Mouse (Mus musculus) heart, embryonic 13.5 days (tissue): Measurements from ENCODE around the gene Reck. TPM values are rescaled to one million over a fixed set of nuclear protein-coding genes. Genes with fewer than 3 reads are reported as not detected.

ENCODE experiments used
- ATAC-seq: fragments of 200-750 bp; cut with Nextera tagmentation; 2 replicates; pipeline ENCODE4 v1.8.0; 2017; ENCODE audit warnings: moderate TSS enrichment; ENCODE audit not compliant: insufficient number of reproducible peaks, low FRiP score, low TSS enrichment; ENCODE audit errors: extremely low read depth
- H3K27ac ChIP-seq: fragments of 300-500 bp; sonication (generic); replicated peaks from 2 replicates; pipeline ENCODE4 v1.5.1; 2015; ENCODE audit warnings: moderate library complexity, mild to moderate bottlenecking, inconsistent platforms
- H3K27me3 ChIP-seq: fragments of 300-500 bp; sonication (generic); replicated peaks from 2 replicates; pipeline ENCODE4 v1.6.1; 2015; ENCODE audit warnings: mild to moderate bottlenecking, inconsistent platforms
- H3K36me3 ChIP-seq: fragments of 300-500 bp; sonication (generic); 2 replicates; pipeline ENCODE4 v1.6.1; 2015; ENCODE audit warnings: mild to moderate bottlenecking, inconsistent platforms
- H3K4me1 ChIP-seq: fragments of 300-500 bp; sonication (generic); 2 replicates; pipeline ENCODE4 v1.6.1; 2015; ENCODE audit warnings: inconsistent platforms
- H3K4me2 ChIP-seq: fragments of 300-500 bp; sonication (generic); 2 replicates; pipeline ENCODE4 v1.6.1; 2015; ENCODE audit warnings: inconsistent platforms, mild to moderate bottlenecking, moderate library complexity
- H3K4me3 ChIP-seq: fragments of 300-500 bp; sonication (generic); 2 replicates; pipeline ENCODE4 v1.5.1; 2015; ENCODE audit warnings: moderate library complexity, mild to moderate bottlenecking, inconsistent platforms
- H3K9ac ChIP-seq: fragments of 300-500 bp; sonication (generic); 2 replicates; pipeline ENCODE4 v1.6.1; 2015; ENCODE audit warnings: inconsistent platforms, mild to moderate bottlenecking, moderate library complexity
- H3K9me3 ChIP-seq: fragments of 300-500 bp; sonication (generic); 2 replicates; pipeline ENCODE4 v1.6.1; 2016; ENCODE audit warnings: inconsistent platforms
- WGBS: fragments of 180-500 bp; shearing (Covaris S2); methylation state at CpG from one replicate; pipeline ENCODE4 v1.1.7; 2015; ENCODE audit warnings: mixed read lengths; 5-methylcytosine and 5-hydroxymethylcytosine counted together
- polyA plus RNA-seq: library from polyadenylated mRNA; unstranded; fragments of >200 nt; fragmentation: Nextera tagmentation; extraction: Ambion mirVana; gene quantifications from 2 replicates; pipeline ENCODE4 v1.2.1, GENCODE M21; 2015

Gene Reck
- polyA plus RNA-seq, 1 experiment from 2014 or later, result 13.4 TPM

DNA sequence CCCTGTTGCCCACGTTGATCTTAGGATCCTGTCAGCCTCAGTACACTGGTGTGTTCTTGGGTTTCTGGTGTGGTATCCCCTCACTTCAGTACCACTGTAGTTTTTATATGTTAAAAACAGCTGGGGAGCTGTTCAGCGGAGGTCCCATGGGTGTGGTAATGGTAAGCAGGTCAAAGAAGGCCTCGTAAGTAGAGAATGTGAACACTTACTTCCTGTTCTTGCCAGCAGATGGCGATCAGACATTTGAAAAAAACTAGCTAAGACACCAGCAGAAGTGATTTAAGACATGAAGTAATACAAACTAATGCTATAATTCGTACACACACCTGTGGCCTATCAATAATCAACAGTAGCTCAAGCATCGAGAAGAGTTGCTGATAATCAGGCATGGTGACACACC, 31.1 kb downstream of the Reck start:
- WGBS, result 31% methylated on average over 6 of the region's 6 CpGs
- no peak overlapping the region for H3K9ac ChIP-seq

DNA sequence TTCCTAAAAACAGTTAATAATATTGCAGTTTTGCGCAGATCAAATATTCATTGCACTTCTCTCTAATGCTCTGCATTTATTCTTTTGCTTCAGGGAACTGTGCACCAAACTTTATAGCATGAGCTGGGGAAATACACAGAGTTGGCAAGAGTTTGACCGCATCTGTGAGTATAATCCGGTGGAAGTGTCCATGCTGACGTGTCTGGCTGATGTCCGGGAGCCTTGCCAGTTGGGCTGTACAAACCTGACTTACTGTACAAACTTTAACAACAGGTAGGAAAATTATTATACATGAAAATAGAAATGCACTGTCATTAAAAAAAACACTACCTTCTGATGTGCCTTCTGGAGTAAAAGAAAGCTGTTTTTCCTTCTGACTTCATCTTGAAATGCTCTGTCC, 42.9 kb downstream of the Reck start:
- Histone ChIP-seq H3K27ac (no peak overlapping the region), H3K36me3 (peaks cover 61% of the 10 kb centered on the region), H3K9me3 (no peaks in the 10 kb centered on the region), H3K9ac (no peak overlapping the region), H3K4me2 (no peak overlapping the region), H3K4me3 (no peak overlapping the region), H3K4me1 (no peaks in the 10 kb centered on the region), H3K27me3 (no peaks in the 10 kb centered on the region)
- 79% methylated on average over 5 of the region's 5 CpGs for WGBS
- no peak for ATAC-seq

More for the DNA sequence above, 31.1 kb downstream of the Reck start:
- Histone ChIP-seq H3K27ac (no peak overlapping the region), H3K36me3 (peaks cover 40% of the 10 kb centered on the region), H3K4me3 (no peak overlapping the region), H3K27me3 (no peaks in the 10 kb centered on the region), H3K4me2 (no peak overlapping the region), H3K4me1 (peaks cover 3% of the 10 kb centered on the region; the same call in 1 of the 2 replicates), H3K9me3 (no peaks in the 10 kb centered on the region)
- ATAC-seq, result no peak

DNA sequence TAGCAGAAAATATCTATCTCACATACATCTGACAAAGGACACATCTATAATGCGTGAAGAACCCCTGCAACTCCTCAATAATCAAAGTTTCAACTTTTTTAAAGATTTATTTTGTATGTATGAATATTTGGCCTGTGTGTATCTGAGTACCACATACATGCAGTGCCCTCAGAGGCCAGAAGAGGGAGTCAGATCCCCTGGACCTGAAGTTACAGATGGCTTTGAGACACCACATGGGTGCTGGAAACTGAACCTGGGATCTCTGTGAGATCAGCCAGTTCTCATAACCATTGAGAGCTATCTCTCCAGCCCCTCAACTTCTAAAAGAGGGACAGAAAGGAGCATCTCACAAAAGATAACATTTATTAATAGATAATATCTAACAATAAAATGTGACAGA, 45.3 kb downstream of the Reck start:
- Histone ChIP-seq H3K4me1 (no peaks in the 10 kb centered on the region), H3K4me3 (no peak overlapping the region), H3K36me3 (peaks cover 62% of the 10 kb centered on the region), H3K9me3 (no peaks in the 10 kb centered on the region), H3K27me3 (no peaks in the 10 kb centered on the region), H3K4me2 (no peak overlapping the region), H3K27ac (no peak overlapping the region), H3K9ac (no peak overlapping the region)
- WGBS, result 86% methylated on average over 1 of the region's 1 CpGs
- ATAC-seq, result no peak

DNA sequence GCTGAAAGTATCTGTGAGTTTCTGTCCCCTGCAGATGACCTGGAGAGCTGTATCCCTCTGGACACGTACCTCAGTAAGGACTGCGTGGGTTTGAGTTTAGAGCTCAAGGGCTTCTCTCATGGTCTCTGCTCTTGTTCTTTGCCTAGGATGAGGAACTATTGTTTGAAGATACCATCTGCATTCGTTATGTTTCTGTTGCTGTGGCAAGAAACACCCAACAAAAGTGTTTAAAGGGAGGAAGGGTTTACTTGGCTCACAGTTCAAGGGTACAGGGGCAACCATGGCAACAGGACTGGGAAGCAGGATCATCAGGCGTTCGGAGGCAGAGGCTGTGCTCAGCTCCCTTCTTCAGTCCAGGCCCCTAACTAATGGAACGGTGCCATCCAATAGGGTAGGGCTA, 49.8 kb downstream of the Reck start:
- WGBS, result 80% methylated on average over 6 of the region's 6 CpGs
- no peak for ATAC-seq
- Histone ChIP-seq H3K4me1 (no peaks in the 10 kb centered on the region), H3K4me2 (no peak overlapping the region), H3K9ac (no peak overlapping the region), H3K4me3 (no peak overlapping the region), H3K9me3 (no peaks in the 10 kb centered on the region), H3K27ac (no peak overlapping the region), H3K27me3 (no peaks in the 10 kb centered on the region), H3K36me3 (peaks cover 73% of the 10 kb centered on the region)

DNA sequence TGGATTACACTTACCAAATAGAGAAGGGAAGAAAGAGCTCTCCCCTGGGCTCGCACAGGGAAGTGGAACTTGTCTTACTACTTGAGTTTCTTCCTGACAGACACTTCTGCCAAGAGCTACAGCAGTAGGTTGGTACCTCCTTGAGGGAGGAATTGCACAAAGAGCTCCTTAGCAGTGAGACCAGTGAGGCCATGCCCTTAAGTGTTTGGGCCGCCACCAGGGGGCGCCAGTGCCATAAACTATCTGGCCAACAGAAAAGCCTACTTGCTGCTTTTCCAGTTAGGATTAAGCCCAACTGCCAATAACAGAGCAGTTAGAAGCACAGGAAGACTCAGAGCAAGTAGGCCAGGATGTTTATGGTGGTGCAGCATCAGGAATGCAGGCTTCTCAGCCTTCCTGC, 50.4 kb downstream of the Reck start:
- no peak overlapping the region for H3K27ac ChIP-seq
- no peaks in the 10 kb centered on the region for H3K27me3 ChIP-seq
- no peak overlapping the region for H3K4me3 ChIP-seq
- no peaks in the 10 kb centered on the region for H3K4me1 ChIP-seq
- no peak overlapping the region for H3K4me2 ChIP-seq
- peak; percentile 19; the same call in 1 of the 2 replicates for ATAC-seq
- 10% methylated on average over 3 of the region's 3 CpGs for WGBS
- peaks cover 73% of the 10 kb centered on the region for H3K36me3 ChIP-seq
- H3K9me3 ChIP-seq, result no peaks in the 10 kb centered on the region
- H3K9ac ChIP-seq, result no peak overlapping the region

DNA sequence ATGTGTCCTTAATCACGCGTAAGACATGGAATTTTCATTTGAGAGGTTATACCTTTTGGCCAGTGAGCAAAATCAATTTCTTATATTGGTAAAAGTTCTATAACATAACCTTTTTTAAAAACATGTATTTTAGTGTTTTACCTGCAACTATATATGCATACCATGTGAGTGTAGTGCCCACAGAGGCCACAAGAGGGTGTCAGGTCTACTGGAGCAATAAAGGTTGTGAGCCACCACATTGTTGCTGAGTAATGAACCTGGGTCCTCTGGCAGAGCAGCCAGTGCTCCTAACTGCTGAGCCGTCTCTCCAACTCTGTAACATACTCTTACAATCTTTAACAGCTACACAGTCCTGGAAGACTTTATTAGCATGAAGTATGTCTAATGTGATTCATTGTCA, 52.5 kb downstream of the Reck start:
- Histone ChIP-seq H3K9me3 (no peaks in the 10 kb centered on the region), H3K4me3 (no peak overlapping the region), H3K36me3 (peaks cover 89% of the 10 kb centered on the region), H3K27me3 (no peaks in the 10 kb centered on the region), H3K9ac (no peak overlapping the region), H3K4me1 (peaks cover 4% of the 10 kb centered on the region; the same call in 1 of the 2 replicates), H3K27ac (no peak overlapping the region), H3K4me2 (no peak overlapping the region)
- 86% methylated on average over 3 of the region's 3 CpGs for WGBS
- ATAC-seq, result no peak

DNA sequence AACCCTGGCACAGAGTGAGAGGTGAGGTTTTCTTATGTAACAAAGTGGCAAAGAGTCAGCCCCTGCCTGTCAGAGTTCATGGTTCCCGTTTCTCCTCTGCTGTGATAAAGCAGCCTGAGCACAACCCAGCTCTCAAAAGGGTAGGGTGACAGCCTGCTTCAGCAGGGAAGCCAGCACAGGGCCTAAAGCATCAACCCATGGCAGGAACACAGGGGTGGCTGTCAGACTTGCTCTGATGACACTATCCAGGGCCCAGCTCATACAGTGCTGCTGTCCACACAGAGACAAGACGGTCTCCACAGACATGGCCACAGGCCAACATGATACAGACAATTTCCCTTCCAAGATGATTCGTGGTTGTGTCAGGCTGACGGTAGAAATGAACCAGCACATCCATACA, 56.5 kb downstream of the Reck start:
- Histone ChIP-seq H3K27me3 (no peaks in the 10 kb centered on the region), H3K4me1 (peaks cover 4% of the 10 kb centered on the region; the same call in 1 of the 2 replicates), H3K4me2 (no peak overlapping the region), H3K27ac (0 out of 2 replicates have a peak overlapping the region, but pooled peaks have one; percentile 12), H3K9ac (no peak overlapping the region), H3K4me3 (no peak overlapping the region), H3K36me3 (peaks cover 78% of the 10 kb centered on the region), H3K9me3 (no peaks in the 10 kb centered on the region)
- WGBS, result 42% methylated on average over 4 of the region's 4 CpGs
- ATAC-seq, result no peak

DNA sequence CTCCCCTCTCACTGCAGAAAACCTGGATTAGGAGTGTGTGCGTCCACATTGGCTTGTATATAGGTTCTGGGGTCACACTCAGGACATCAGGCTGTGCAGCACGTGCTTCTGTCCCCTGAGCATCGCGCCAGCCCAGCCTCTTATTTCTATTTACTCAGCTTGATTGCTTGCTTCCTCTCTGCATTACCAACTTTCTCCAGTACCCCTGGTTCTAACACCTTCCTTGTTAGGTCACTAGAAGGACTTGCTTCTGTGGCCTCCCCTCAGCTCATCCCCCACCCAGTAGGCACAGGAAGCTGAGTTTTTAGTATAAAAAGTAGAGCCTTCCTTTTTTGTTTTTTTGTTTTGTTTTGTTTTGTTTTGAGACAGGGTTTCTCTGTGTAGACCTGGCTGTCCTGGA, 60.9 kb downstream of the Reck start:
- Histone ChIP-seq H3K4me1 (peaks cover 4% of the 10 kb centered on the region; the same call in 1 of the 2 replicates), H3K36me3 (peaks cover 73% of the 10 kb centered on the region), H3K4me3 (no peak overlapping the region), H3K9me3 (no peaks in the 10 kb centered on the region), H3K9ac (no peak overlapping the region), H3K27ac (no peak overlapping the region), H3K27me3 (no peaks in the 10 kb centered on the region), H3K4me2 (no peak overlapping the region)
- no peak for ATAC-seq
- 75% methylated on average over 4 of the region's 4 CpGs for WGBS

DNA sequence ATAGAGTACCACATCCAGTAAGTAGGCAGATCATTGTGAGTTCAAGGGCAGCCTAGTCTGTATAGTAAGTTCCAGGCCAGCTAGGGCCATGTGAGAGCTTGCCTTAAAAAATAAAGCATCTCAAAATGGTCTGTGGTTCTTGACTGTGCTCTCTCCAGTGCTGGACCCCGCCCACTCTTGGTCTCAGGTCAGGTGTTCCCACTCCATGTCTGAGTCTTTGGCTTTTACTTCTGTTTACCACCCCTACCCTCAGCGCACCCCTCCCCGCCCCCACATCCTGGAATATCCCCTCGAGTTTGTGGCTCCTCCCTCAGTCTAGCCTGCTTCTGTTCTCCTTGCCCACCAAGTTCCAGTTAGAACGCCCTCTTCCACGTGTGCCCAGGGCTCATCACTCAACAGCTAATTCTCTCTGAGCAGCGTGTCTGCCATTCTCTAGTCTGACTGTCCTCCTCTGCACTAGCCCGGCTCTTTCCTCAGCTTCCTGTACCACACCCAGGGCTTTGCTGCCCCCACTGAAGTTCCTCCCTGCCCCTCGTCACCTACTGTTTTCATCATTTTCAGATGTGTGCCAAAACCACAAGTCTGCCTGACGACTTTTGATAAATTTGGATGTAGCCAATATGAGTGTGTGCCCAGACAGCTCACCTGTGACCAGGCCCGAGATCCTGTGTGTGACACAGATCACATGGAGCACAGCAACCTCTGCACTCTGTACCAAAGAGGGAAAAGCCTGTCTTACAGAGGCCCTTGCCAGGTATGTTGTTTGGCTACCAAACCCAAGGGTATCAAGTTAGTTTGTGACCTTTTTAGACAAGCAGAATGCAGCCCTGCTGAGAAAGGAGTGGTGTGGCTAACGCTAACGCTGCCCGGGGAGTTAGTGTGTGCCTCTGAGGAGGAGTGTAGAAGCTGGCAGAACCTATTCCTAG, 61.7 kb downstream of the Reck start:
- Histone ChIP-seq H3K4me3 (no peak overlapping the region), H3K9ac (no peak overlapping the region)
- 68% methylated on average over 14 of the region's 14 CpGs for WGBS

DNA sequence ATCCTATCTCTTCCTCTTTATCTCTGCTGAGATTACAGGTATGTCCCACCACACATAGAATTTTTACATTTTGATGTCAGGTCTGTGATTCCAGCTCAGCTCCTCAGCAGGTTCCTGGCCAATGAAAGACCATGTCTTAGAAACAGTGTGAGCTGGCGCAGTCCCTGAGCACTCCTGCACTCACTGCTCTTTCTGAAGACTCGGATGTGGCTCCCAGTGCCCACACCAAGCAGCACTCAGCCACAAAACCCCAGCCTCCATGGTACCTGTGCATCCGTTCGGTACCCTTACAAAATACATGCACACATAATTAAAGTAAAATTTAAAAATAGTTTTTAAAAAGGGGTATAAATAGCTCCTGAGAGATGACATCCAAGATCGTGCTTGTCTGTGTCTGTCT, 66.0 kb downstream of the Reck start:
- H3K9me3 ChIP-seq, result no peaks in the 10 kb centered on the region
- H3K4me3 ChIP-seq, result no peak overlapping the region
- 77% methylated on average over 5 of the region's 5 CpGs for WGBS
- H3K36me3 ChIP-seq, result peaks cover 77% of the 10 kb centered on the region
- no peak overlapping the region for H3K9ac ChIP-seq
- no peaks in the 10 kb centered on the region for H3K27me3 ChIP-seq
- no peak for ATAC-seq
- no peak overlapping the region for H3K4me2 ChIP-seq
- no peaks in the 10 kb centered on the region for H3K4me1 ChIP-seq
- H3K27ac ChIP-seq, result no peak overlapping the region

More for the DNA sequence above, 61.7 kb downstream of the Reck start:
- Histone ChIP-seq H3K36me3 (peaks cover 72% of the 10 kb centered on the region), H3K27me3 (no peaks in the 10 kb centered on the region), H3K27ac (no peak overlapping the region), H3K4me2 (no peak overlapping the region), H3K9me3 (no peaks in the 10 kb centered on the region), H3K4me1 (no peaks in the 10 kb centered on the region)
- ATAC-seq, result no peak

DNA sequence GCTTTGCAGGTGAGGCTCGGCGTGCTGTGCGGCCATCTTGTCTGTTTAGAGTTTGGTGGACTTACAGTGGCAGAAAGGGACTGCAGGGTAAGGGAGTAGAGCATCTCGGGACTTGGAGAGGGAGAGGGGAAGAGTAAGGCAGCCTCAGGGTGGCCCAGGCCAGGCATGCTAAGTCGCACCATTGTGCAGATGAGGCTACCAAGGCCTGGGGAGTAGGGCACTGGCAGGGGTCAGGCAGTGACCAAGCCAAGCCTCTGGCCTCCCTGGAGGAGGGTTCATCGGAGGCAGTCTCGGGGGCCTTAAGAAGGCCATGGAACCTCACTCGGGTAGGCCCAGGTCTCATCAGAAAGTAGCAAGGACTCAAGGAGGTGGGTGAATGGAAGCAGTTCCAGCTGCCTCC, 67.1 kb downstream of the Reck start:
- H3K9ac ChIP-seq, result no peak overlapping the region
- WGBS, result 86% methylated on average over 8 of the region's 8 CpGs
- no peaks in the 10 kb centered on the region for H3K9me3 ChIP-seq
- no peak overlapping the region for H3K4me3 ChIP-seq
- no peak for ATAC-seq
- H3K27me3 ChIP-seq, result no peaks in the 10 kb centered on the region
- H3K4me1 ChIP-seq, result no peaks in the 10 kb centered on the region
- H3K27ac ChIP-seq, result no peak overlapping the region
- H3K36me3 ChIP-seq, result peaks cover 77% of the 10 kb centered on the region
- H3K4me2 ChIP-seq, result no peak overlapping the region

DNA sequence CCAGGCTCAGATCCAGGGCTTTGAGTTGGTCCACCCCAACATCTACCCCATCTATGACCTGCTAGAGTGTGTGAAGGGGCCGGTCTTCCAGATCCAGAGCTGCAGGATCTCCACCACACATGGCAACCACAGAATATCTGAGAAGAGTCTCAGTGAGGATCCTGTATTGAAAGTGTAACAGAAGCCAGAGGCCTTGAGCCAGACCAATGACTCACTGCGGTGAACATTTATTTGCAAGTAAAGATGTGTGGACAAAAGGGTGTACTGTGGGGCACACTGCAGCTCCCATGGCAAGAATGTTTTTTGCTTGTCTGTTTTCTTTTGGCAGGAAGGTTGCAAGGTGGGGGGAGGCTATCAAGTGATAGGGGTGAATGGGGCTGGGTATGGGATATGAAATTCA, 72.2 kb downstream of the Reck start:
- ATAC-seq, result no peak
- H3K9me3 ChIP-seq, result no peaks in the 10 kb centered on the region
- H3K4me3 ChIP-seq, result no peak overlapping the region
- H3K4me1 ChIP-seq, result no peaks in the 10 kb centered on the region
- no peak overlapping the region for H3K9ac ChIP-seq
- no peak overlapping the region for H3K4me2 ChIP-seq
- H3K36me3 ChIP-seq, result peaks cover 33% of the 10 kb centered on the region
- H3K27me3 ChIP-seq, result no peaks in the 10 kb centered on the region
- 95% methylated on average over 2 of the region's 2 CpGs for WGBS
- no peak overlapping the region for H3K27ac ChIP-seq
